8 mouse cellular contexts compared by ENCODE assay signal in genomic region chr1:155086893-155087292, GRCm38 (mm10). TPM values are rescaled to one million over a fixed set of nuclear protein-coding genes. Genes with fewer than 3 reads are reported as not detected.
DNase-seq lines count a peak whose midpoint lies in the region; ATAC-seq lines count a peak whose summit lies in the region.

No protein-coding gene starts in this region.

- DNase-seq in adrenal gland, adult 2 months, result peak; percentile 25
- DNase-seq in adrenal gland, postnatal 36 days, result no peak
- DNase-seq in right cerebral cortex, adult 18-20 months, result peak; percentile 82
- DNase-seq in right cerebral cortex, postnatal 4 days, result no peak
- DNase-seq in urinary bladder, postnatal 25 days (ENCODE audit: low spot score), result no peak
- no peak for DNase-seq in cerebellum, postnatal 25 days

- 21% methylated on average over 4 of the region's 4 CpGs for WGBS in intestine, embryonic 16.5 days
- WGBS in stomach, embryonic 16.5 days, result 27% methylated on average over 4 of the region's 4 CpGs

- no peak overlapping the region for H3K4me3 ChIP-seq in intestine, embryonic 16.5 days (ENCODE audit: low read length)
- H3K4me3 ChIP-seq in stomach, embryonic 16.5 days (replicated peaks; ENCODE audit: low read length), result no peak overlapping the region

- no peaks in the 10 kb centered on the region for H3K9me3 ChIP-seq in intestine, embryonic 16.5 days (ENCODE audit: control insufficient read depth, low read length)
- H3K9me3 ChIP-seq in stomach, embryonic 16.5 days (replicated peaks; ENCODE audit: control insufficient read depth, low read length), result no peaks in the 10 kb centered on the region

- no peak overlapping the region for H3K4me2 ChIP-seq in intestine, embryonic 16.5 days (ENCODE audit: low read depth, low read length)
- H3K4me2 ChIP-seq in stomach, embryonic 16.5 days (ENCODE audit: low read depth, low read length), result no peak overlapping the region

- ATAC-seq in intestine, embryonic 16.5 days, result no peak
- ATAC-seq in stomach, embryonic 16.5 days (ENCODE audit: insufficient read depth, low FRiP score), result no peak

- no peak overlapping the region for H3K9ac ChIP-seq in intestine, embryonic 16.5 days (ENCODE audit: low read depth, low read length)
- peak overlapping the region; percentile 23; the same call in 1 of the 2 replicates for H3K9ac ChIP-seq in stomach, embryonic 16.5 days (ENCODE audit: low read length)

- no peaks in the 10 kb centered on the region for H3K36me3 ChIP-seq in intestine, embryonic 16.5 days (ENCODE audit: control insufficient read depth, insufficient read depth, low read length)
- no peaks in the 10 kb centered on the region for H3K36me3 ChIP-seq in stomach, embryonic 16.5 days (ENCODE audit: control insufficient read depth, insufficient read depth, low read length)

- peak overlapping the region; percentile 52 for H3K27ac ChIP-seq in intestine, embryonic 16.5 days (ENCODE audit: low read length)
- H3K27ac ChIP-seq in stomach, embryonic 16.5 days (ENCODE audit: low read length), result peak overlapping the region; percentile 34; the same call in 1 of the 2 replicates

- no peaks in the 10 kb centered on the region for H3K27me3 ChIP-seq in intestine, embryonic 16.5 days (replicated peaks; ENCODE audit: control insufficient read depth, insufficient read depth, low read length)
- H3K27me3 ChIP-seq in stomach, embryonic 16.5 days (ENCODE audit: control insufficient read depth, insufficient read depth, low read length), result no peaks in the 10 kb centered on the region

- H3K4me1 ChIP-seq in intestine, embryonic 16.5 days (ENCODE audit: control insufficient read depth, insufficient read depth, low read length), result peaks cover 55% of the 10 kb centered on the region
- peaks cover 67% of the 10 kb centered on the region for H3K4me1 ChIP-seq in stomach, embryonic 16.5 days (ENCODE audit: control insufficient read depth, insufficient read depth, low read length)

RNA-seq across cellular contexts. Expression of gene Ier5, which starts 12.5 kb away (rescaled TPM):
- total RNA-seq in adrenal gland, adult 2 months (2021), result 10 to 100 TPM in 1 of 2 experiments, 1 to 10 TPM in 1; 6.3 to 10.7 TPM
- 13.9 and 21.4 TPM in 2 replicates for polyA plus RNA-seq in adrenal gland, adult 2 months (2012; rRNA removed)
- 10 to 100 TPM in 1 of 2 experiments, 1 to 10 TPM in 1; 6.1 to 10.4 TPM for total RNA-seq in adrenal gland, postnatal 36 days (2021)
- polyA plus RNA-seq in intestine, embryonic 16.5 days (2015; fragmentation: Nextera tagmentation; extraction: Ambion mirVana), result 2.0 and 2.6 TPM in 2 replicates
- 2.0 and 2.5 TPM in 2 replicates for polyA plus RNA-seq in stomach, embryonic 16.5 days (2015; fragmentation: Nextera tagmentation; extraction: Ambion mirVana)

RNA-seq across cellular contexts. Expression of gene Mr1, which starts 59.7 kb away (rescaled TPM):
- total RNA-seq in adrenal gland, adult 2 months (2021), result 10 to 100 TPM; 29.2 to 30.6 TPM
- 3.8 and 4.4 TPM in 2 replicates for polyA plus RNA-seq in adrenal gland, adult 2 months (2012; rRNA removed)
- total RNA-seq in adrenal gland, postnatal 36 days (2021), result 10 to 100 TPM; 20.2 to 27.0 TPM
- 4.6 and 5.2 TPM in 2 replicates for polyA plus RNA-seq in intestine, embryonic 16.5 days (2015; fragmentation: Nextera tagmentation; extraction: Ambion mirVana)
- polyA plus RNA-seq in stomach, embryonic 16.5 days (2015; fragmentation: Nextera tagmentation; extraction: Ambion mirVana), result 8.4 and 9.1 TPM in 2 replicates

Comparison
In these comparisons a context has a peak if more than half of its experiments do, and no peak if none do; other contexts are left out.
1. DNase-seq: peak in adrenal gland, adult 2 months (single experiment) and right cerebral cortex, adult 18-20 months (single experiment); none in adrenal gland, postnatal 36 days (0 of 2), right cerebral cortex, postnatal 4 days (single experiment), urinary bladder, postnatal 25 days (single experiment) and cerebellum, postnatal 25 days (0 of 2).